In the genomic region with DNA sequence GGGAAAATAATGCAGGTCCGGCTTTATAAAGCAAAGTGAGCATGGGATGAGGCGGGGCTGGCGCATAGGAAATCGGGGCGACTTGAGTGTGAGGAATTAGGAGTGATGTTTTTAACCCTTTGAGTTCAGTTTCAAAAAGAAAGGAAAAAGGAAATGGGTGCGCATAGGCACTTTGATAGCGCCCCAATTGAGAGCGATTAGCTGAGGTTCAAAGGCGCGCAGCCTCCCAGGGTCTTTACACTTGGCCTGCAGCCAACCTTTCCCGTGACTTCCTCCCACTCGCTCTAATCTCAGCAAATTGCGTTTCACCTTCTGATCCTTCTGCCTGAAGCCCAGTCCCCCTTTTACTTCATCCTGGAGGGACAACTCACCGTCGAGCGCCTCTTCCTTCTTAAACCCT, we compare ENCODE assay signal across 16 mouse cellular contexts. TPM values are rescaled to one million over a fixed set of nuclear protein-coding genes. Genes with fewer than 3 reads are reported as not detected.
DNase-seq lines count a peak whose midpoint lies in the region; ATAC-seq lines count a peak whose summit lies in the region.
"Had no signal": no experiment of that assay in that cellular context is flagged by ENCODE, and none has a peak within 500 bp of the region (broad histone marks: within the 10 kb centered on the region; RNA-seq: fewer than 3 reads in every experiment).

No protein-coding gene starts in this region.

- no peak overlapping the region for H3K27ac ChIP-seq in lung, embryonic 16.5 days (ENCODE audit: low read length)
- H3K27ac ChIP-seq in forebrain, embryonic 10.5 days: peak overlapping the region; percentile 90
- peak overlapping the region; percentile 72 for H3K27ac ChIP-seq in hindbrain, embryonic 12.5 days
- no peak overlapping the region for H3K27ac ChIP-seq in midbrain, embryonic 16.5 days (ENCODE audit: low read length)
- H3K27ac ChIP-seq: left cerebral cortex, adult 2 months; macrophage had no signal

- no peaks in the 10 kb centered on the region for H3K9me3 ChIP-seq in lung, embryonic 16.5 days (ENCODE audit: control insufficient read depth, low read length)
- peaks cover 17% of the 10 kb centered on the region for H3K9me3 ChIP-seq in forebrain, embryonic 10.5 days
- H3K9me3 ChIP-seq in hindbrain, embryonic 12.5 days (replicated peaks): no peaks in the 10 kb centered on the region
- no peaks in the 10 kb centered on the region for H3K9me3 ChIP-seq in midbrain, embryonic 16.5 days (replicated peaks; ENCODE audit: control insufficient read depth, low read length, poor library complexity, severe bottlenecking)

- peak overlapping the region; percentile 19; the same call in 1 of the 2 replicates for H3K4me2 ChIP-seq in lung, embryonic 16.5 days (ENCODE audit: low read depth, low read length)
- no peak overlapping the region; the same call in 1 of the 2 replicates for H3K4me2 ChIP-seq in hindbrain, embryonic 12.5 days (replicated peaks)
- peak overlapping the region; percentile 27 for H3K4me2 ChIP-seq in midbrain, embryonic 16.5 days (ENCODE audit: low read length)
- H3K4me2 ChIP-seq: liver, embryonic 11.5 days had no signal

- H3K9ac ChIP-seq in lung, embryonic 16.5 days (ENCODE audit: low read length): no peak overlapping the region
- H3K9ac ChIP-seq in hindbrain, embryonic 12.5 days: no peak overlapping the region
- H3K9ac ChIP-seq in midbrain, embryonic 16.5 days (ENCODE audit: low read depth, low read length): no peak overlapping the region

- 24% methylated on average over 16 of the region's 16 CpGs for WGBS in lung, embryonic 16.5 days
- 82% methylated on average over 16 of the region's 16 CpGs for WGBS in forebrain, embryonic 10.5 days
- WGBS in hindbrain, embryonic 12.5 days: 56% methylated on average over 16 of the region's 16 CpGs
- 41% methylated on average over 16 of the region's 16 CpGs for WGBS in midbrain, embryonic 16.5 days

- H3K36me3 ChIP-seq in lung, embryonic 16.5 days (ENCODE audit: control insufficient read depth, insufficient read depth, low read length): no peaks in the 10 kb centered on the region
- H3K36me3 ChIP-seq in forebrain, embryonic 10.5 days (replicated peaks): peaks cover 50% of the 10 kb centered on the region
- peaks cover 5% of the 10 kb centered on the region; the same call in 1 of the 2 replicates for H3K36me3 ChIP-seq in hindbrain, embryonic 12.5 days
- H3K36me3 ChIP-seq in midbrain, embryonic 16.5 days (ENCODE audit: control insufficient read depth, insufficient read depth, low read length): no peaks in the 10 kb centered on the region

- H3K4me3 ChIP-seq in lung, embryonic 16.5 days (ENCODE audit: low read length): no peak overlapping the region
- H3K4me3 ChIP-seq in forebrain, embryonic 10.5 days: no peak overlapping the region
- H3K4me3 ChIP-seq in hindbrain, embryonic 12.5 days: no peak overlapping the region
- H3K4me3 ChIP-seq in midbrain, embryonic 16.5 days (ENCODE audit: low read depth, low read length): no peak overlapping the region
- H3K4me3 ChIP-seq: left cerebral cortex, adult 2 months had no signal

- no peak for ATAC-seq in lung, embryonic 16.5 days (ENCODE audit: low read depth)
- ATAC-seq in hindbrain, embryonic 12.5 days (ENCODE audit: low FRiP score): no peak
- no peak for ATAC-seq in midbrain, embryonic 16.5 days
- ATAC-seq: activated CD4-positive, CD25-positive, alpha-beta regulatory T cell, adult 4 months had no signal

- DNase-seq in lung, postnatal 4 days: no peak
- no peak for DNase-seq in forebrain, embryonic 10.5 days (ENCODE audit: extremely low spot score, low spot score)
- no peak for DNase-seq in embryo, embryonic 11 days
- DNase-seq in frontal cortex, postnatal 14 days (ENCODE audit: low spot score in 2 of 2): no peak
- DNase-seq in right cerebral cortex, postnatal 25 days: no peak
- DNase-seq: cerebellum, adult 9-10 months; heart, adult 18-20 months; heart, postnatal 14 days; kidney, adult 11 months had no signal

- peaks cover 31% of the 10 kb centered on the region for H3K4me1 ChIP-seq in lung, embryonic 16.5 days (replicated peaks; ENCODE audit: control insufficient read depth, insufficient read depth, low read length)
- peaks cover 98% of the 10 kb centered on the region for H3K4me1 ChIP-seq in forebrain, embryonic 10.5 days
- peaks cover 85% of the 10 kb centered on the region for H3K4me1 ChIP-seq in hindbrain, embryonic 12.5 days
- H3K4me1 ChIP-seq in midbrain, embryonic 16.5 days (ENCODE audit: control insufficient read depth, insufficient read depth, low read length): peaks cover 39% of the 10 kb centered on the region

- no peaks in the 10 kb centered on the region for H3K27me3 ChIP-seq in lung, embryonic 16.5 days (ENCODE audit: control insufficient read depth, insufficient read depth, low read depth, low read length)
- H3K27me3 ChIP-seq in forebrain, embryonic 10.5 days (ENCODE audit: poor library complexity, severe bottlenecking): peaks cover 15% of the 10 kb centered on the region
- H3K27me3 ChIP-seq in hindbrain, embryonic 12.5 days: no peaks in the 10 kb centered on the region
- no peaks in the 10 kb centered on the region for H3K27me3 ChIP-seq in midbrain, embryonic 16.5 days (ENCODE audit: control insufficient read depth, insufficient read depth, low read depth, low read length)

RNA-seq across cellular contexts. Expression of a gene that starts 25.8 kb away (rescaled TPM):
- polyA plus RNA-seq in lung, embryonic 16.5 days (2015; fragmentation: Nextera tagmentation; extraction: Ambion mirVana): 29.7 and 32.0 TPM in 2 replicates
- polyA plus RNA-seq in forebrain, embryonic 10.5 days (2016; fragmentation: Nextera tagmentation; extraction: Ambion mirVana): 25.9 TPM in 2 replicates
- polyA plus RNA-seq in hindbrain, embryonic 12.5 days (2016; fragmentation: Nextera tagmentation; extraction: Ambion mirVana): 35.5 and 37.5 TPM in 2 replicates
- polyA plus RNA-seq in midbrain, embryonic 16.5 days (2015; fragmentation: Nextera tagmentation; extraction: Ambion mirVana): 7.3 and 10.5 TPM in 2 replicates

Comparison
In these comparisons a context has a peak if more than half of its experiments do, and no peak if none do; other contexts are left out.
1. H3K27ac ChIP-seq: peak in forebrain, embryonic 10.5 days (single experiment) and hindbrain, embryonic 12.5 days (single experiment); none in lung, embryonic 16.5 days (single experiment) and midbrain, embryonic 16.5 days (single experiment).